Mouse (Mus musculus) embryonic facial prominence, embryonic 10.5 days (tissue): ENCODE measurements at regions not wholly inside any gene's neighbourhood (a gene's known extent, or its start where the extent isn't known, plus 50 kb on each side); places are given as distances from the start of the nearest gene placed in this dataset.

ENCODE experiments used
- DNase-seq: peaks from one replicate; pipeline ENCODE4 v3.0.0-alpha.2; 2017; ENCODE audit warnings: low spot score
- H3K27ac ChIP-seq: fragments of 300-500 bp; sonication (generic); replicated peaks from 2 replicates; pipeline ENCODE4 v1.5.1; 2016; ENCODE audit warnings: mild to moderate bottlenecking
- H3K27me3 ChIP-seq: fragments of 300-500 bp; sonication (generic); replicated peaks from 2 replicates; pipeline ENCODE4 v1.6.1; 2016; ENCODE audit warnings: low read depth, mild to moderate bottlenecking; ENCODE audit not compliant: poor library complexity, severe bottlenecking
- H3K36me3 ChIP-seq: fragments of 300-500 bp; sonication (generic); replicated peaks from 2 replicates; pipeline ENCODE4 v1.6.1; 2016; ENCODE audit warnings: mild to moderate bottlenecking, moderate library complexity
- H3K4me1 ChIP-seq: fragments of 300-500 bp; sonication (generic); 2 replicates; pipeline ENCODE4 v1.6.1; 2016
- H3K4me3 ChIP-seq: fragments of 300-500 bp; sonication (generic); 2 replicates; pipeline ENCODE4 v1.5.1; 2016; ENCODE audit warnings: mild to moderate bottlenecking, moderate library complexity
- H3K9me3 ChIP-seq: fragments of 300-500 bp; sonication (generic); 2 replicates; pipeline ENCODE4 v1.6.1; 2016; ENCODE audit warnings: mild to moderate bottlenecking
- WGBS: fragments of 180-500 bp; shearing (Covaris S2); methylation state at CpG from one replicate; pipeline ENCODE4 v1.1.7; 2016; 5-methylcytosine and 5-hydroxymethylcytosine counted together

GRCm38 (mm10) chr3:147878690-147879089, 1026.5 kb downstream of the Ttll7 start:
- no peaks in the 10 kb centered on the region for H3K9me3 ChIP-seq
- H3K4me3 ChIP-seq: no peak overlapping the region
- no peaks in the 10 kb centered on the region for H3K36me3 ChIP-seq
- peaks cover 10% of the 10 kb centered on the region for H3K4me1 ChIP-seq
- no peaks in the 10 kb centered on the region for H3K27me3 ChIP-seq
- no peak for DNase-seq
- no peak overlapping the region for H3K27ac ChIP-seq
- WGBS: 74% methylated on average over 3 of the region's 3 CpGs

GRCm38 (mm10) chr3:147868281-147868680, 1016.1 kb downstream of the Ttll7 start:
- Histone ChIP-seq H3K36me3 (no peaks in the 10 kb centered on the region), H3K27me3 (no peaks in the 10 kb centered on the region), H3K27ac (no peak overlapping the region), H3K9me3 (no peaks in the 10 kb centered on the region), H3K4me1 (no peaks in the 10 kb centered on the region), H3K4me3 (no peak overlapping the region)
- DNase-seq: no peak
- WGBS: 75% methylated on average over 3 of the region's 3 CpGs

GRCm38 (mm10) chr3:147853346-147853745, 1001.2 kb downstream of the Ttll7 start:
- 86% methylated on average over 4 of the region's 4 CpGs for WGBS
- H3K27ac ChIP-seq: peak overlapping the region; percentile 46; the same call in 1 of the 2 replicates
- no peak overlapping the region for H3K4me3 ChIP-seq
- DNase-seq: no peak
- no peaks in the 10 kb centered on the region for H3K27me3 ChIP-seq
- H3K36me3 ChIP-seq: no peaks in the 10 kb centered on the region
- no peaks in the 10 kb centered on the region for H3K9me3 ChIP-seq
- no peaks in the 10 kb centered on the region for H3K4me1 ChIP-seq

- no peak for DNase-seq
- 65% methylated on average over 2 of the region's 2 CpGs for WGBS
- H3K36me3 ChIP-seq: no peaks in the 10 kb centered on the region
- no peak overlapping the region for H3K27ac ChIP-seq
- no peaks in the 10 kb centered on the region for H3K9me3 ChIP-seq
- no peak overlapping the region for H3K4me3 ChIP-seq
- H3K27me3 ChIP-seq: no peaks in the 10 kb centered on the region
- H3K4me1 ChIP-seq: peaks cover 4% of the 10 kb centered on the region
Observed at GRCm38 (mm10) chr3:147852830-147853229, 1000.7 kb downstream of the Ttll7 start.

- WGBS: 84% methylated on average over 3 of the region's 3 CpGs
- Histone ChIP-seq H3K9me3 (no peaks in the 10 kb centered on the region), H3K27ac (no peak overlapping the region), H3K4me3 (no peak overlapping the region), H3K27me3 (no peaks in the 10 kb centered on the region), H3K4me1 (no peaks in the 10 kb centered on the region), H3K36me3 (no peaks in the 10 kb centered on the region)
- no peak for DNase-seq
Observed at GRCm38 (mm10) chr3:147841357-147841756, 989.2 kb downstream of the Ttll7 start.

- no peak overlapping the region for H3K4me3 ChIP-seq
- WGBS: 92% methylated on average over 4 of the region's 4 CpGs
- H3K27ac ChIP-seq: no peak overlapping the region
- no peaks in the 10 kb centered on the region for H3K27me3 ChIP-seq
- H3K36me3 ChIP-seq: no peaks in the 10 kb centered on the region
- no peaks in the 10 kb centered on the region for H3K9me3 ChIP-seq
- no peaks in the 10 kb centered on the region for H3K4me1 ChIP-seq
- DNase-seq: no peak
Observed at GRCm38 (mm10) chr3:147838816-147839215, 986.6 kb downstream of the Ttll7 start.

- DNase-seq: no peak
- Histone ChIP-seq H3K9me3 (no peaks in the 10 kb centered on the region), H3K36me3 (no peaks in the 10 kb centered on the region), H3K27me3 (no peaks in the 10 kb centered on the region), H3K4me1 (no peaks in the 10 kb centered on the region), H3K27ac (no peak overlapping the region), H3K4me3 (no peak overlapping the region)
- WGBS: 58% methylated on average over 2 of the region's 2 CpGs
Observed at GRCm38 (mm10) chr3:147835716-147836115, 983.5 kb downstream of the Ttll7 start.

- H3K36me3 ChIP-seq: no peaks in the 10 kb centered on the region
- H3K9me3 ChIP-seq: no peaks in the 10 kb centered on the region
- no peak overlapping the region for H3K27ac ChIP-seq
- DNase-seq: no peak
- WGBS: 83% methylated on average over 1 of the region's 1 CpGs
- peaks cover 11% of the 10 kb centered on the region for H3K4me1 ChIP-seq
- no peaks in the 10 kb centered on the region for H3K27me3 ChIP-seq
- no peak overlapping the region for H3K4me3 ChIP-seq
Observed at GRCm38 (mm10) chr3:147825337-147825736, 973.2 kb downstream of the Ttll7 start.

GRCm38 (mm10) chr3:147824451-147824850, 972.3 kb downstream of the Ttll7 start:
- Histone ChIP-seq H3K9me3 (no peaks in the 10 kb centered on the region), H3K4me3 (no peak overlapping the region), H3K4me1 (peaks cover 11% of the 10 kb centered on the region), H3K36me3 (no peaks in the 10 kb centered on the region), H3K27ac (no peak overlapping the region), H3K27me3 (no peaks in the 10 kb centered on the region)
- no peak for DNase-seq

- no peaks in the 10 kb centered on the region for H3K4me1 ChIP-seq
- no peaks in the 10 kb centered on the region for H3K9me3 ChIP-seq
- H3K36me3 ChIP-seq: no peaks in the 10 kb centered on the region
- H3K4me3 ChIP-seq: no peak overlapping the region
- no peaks in the 10 kb centered on the region for H3K27me3 ChIP-seq
- no peak for DNase-seq
- H3K27ac ChIP-seq: no peak overlapping the region
Observed at GRCm38 (mm10) chr3:147814080-147814650, 962.0 kb downstream of the Ttll7 start.

- H3K27ac ChIP-seq: no peak overlapping the region
- DNase-seq: no peak
- WGBS: 81% methylated on average over 4 of the region's 4 CpGs
- peaks cover 14% of the 10 kb centered on the region; the same call in 1 of the 2 replicates for H3K4me1 ChIP-seq
- no peaks in the 10 kb centered on the region for H3K27me3 ChIP-seq
- H3K36me3 ChIP-seq: no peaks in the 10 kb centered on the region
- no peaks in the 10 kb centered on the region for H3K9me3 ChIP-seq
- H3K4me3 ChIP-seq: no peak overlapping the region
Observed at GRCm38 (mm10) chr3:147802546-147802945, 950.4 kb downstream of the Ttll7 start.

- Histone ChIP-seq H3K9me3 (no peaks in the 10 kb centered on the region), H3K4me1 (no peaks in the 10 kb centered on the region), H3K36me3 (no peaks in the 10 kb centered on the region), H3K27me3 (no peaks in the 10 kb centered on the region), H3K4me3 (no peak overlapping the region), H3K27ac (no peak overlapping the region)
- DNase-seq: no peak
- WGBS: 88% methylated on average over 8 of the region's 8 CpGs
Observed at GRCm38 (mm10) chr3:147796524-147796923, 944.4 kb downstream of the Ttll7 start.

- no peaks in the 10 kb centered on the region for H3K9me3 ChIP-seq
- no peak overlapping the region for H3K27ac ChIP-seq
- H3K36me3 ChIP-seq: no peaks in the 10 kb centered on the region
- H3K27me3 ChIP-seq: no peaks in the 10 kb centered on the region
- no peaks in the 10 kb centered on the region for H3K4me1 ChIP-seq
- DNase-seq: no peak
- no peak overlapping the region for H3K4me3 ChIP-seq
Observed at GRCm38 (mm10) chr3:147795116-147795515, 942.9 kb downstream of the Ttll7 start.

GRCm38 (mm10) chr3:147786555-147786954, 934.4 kb downstream of the Ttll7 start:
- H3K4me3 ChIP-seq: no peak overlapping the region
- no peaks in the 10 kb centered on the region for H3K36me3 ChIP-seq
- DNase-seq: no peak
- H3K27ac ChIP-seq: no peak overlapping the region
- 76% methylated on average over 2 of the region's 2 CpGs for WGBS
- H3K9me3 ChIP-seq: no peaks in the 10 kb centered on the region
- H3K4me1 ChIP-seq: peaks cover 6% of the 10 kb centered on the region; the same call in 1 of the 2 replicates
- no peaks in the 10 kb centered on the region for H3K27me3 ChIP-seq
